Mouse (Mus musculus): Measurements from ENCODE around the gene Sorcs3. TPM values are rescaled to one million over a fixed set of nuclear protein-coding genes. Genes with fewer than 3 reads are reported as not detected.

The Sorcs3 gene
- 0.05 TPM for polyA plus RNA-seq (2021)

DNA sequence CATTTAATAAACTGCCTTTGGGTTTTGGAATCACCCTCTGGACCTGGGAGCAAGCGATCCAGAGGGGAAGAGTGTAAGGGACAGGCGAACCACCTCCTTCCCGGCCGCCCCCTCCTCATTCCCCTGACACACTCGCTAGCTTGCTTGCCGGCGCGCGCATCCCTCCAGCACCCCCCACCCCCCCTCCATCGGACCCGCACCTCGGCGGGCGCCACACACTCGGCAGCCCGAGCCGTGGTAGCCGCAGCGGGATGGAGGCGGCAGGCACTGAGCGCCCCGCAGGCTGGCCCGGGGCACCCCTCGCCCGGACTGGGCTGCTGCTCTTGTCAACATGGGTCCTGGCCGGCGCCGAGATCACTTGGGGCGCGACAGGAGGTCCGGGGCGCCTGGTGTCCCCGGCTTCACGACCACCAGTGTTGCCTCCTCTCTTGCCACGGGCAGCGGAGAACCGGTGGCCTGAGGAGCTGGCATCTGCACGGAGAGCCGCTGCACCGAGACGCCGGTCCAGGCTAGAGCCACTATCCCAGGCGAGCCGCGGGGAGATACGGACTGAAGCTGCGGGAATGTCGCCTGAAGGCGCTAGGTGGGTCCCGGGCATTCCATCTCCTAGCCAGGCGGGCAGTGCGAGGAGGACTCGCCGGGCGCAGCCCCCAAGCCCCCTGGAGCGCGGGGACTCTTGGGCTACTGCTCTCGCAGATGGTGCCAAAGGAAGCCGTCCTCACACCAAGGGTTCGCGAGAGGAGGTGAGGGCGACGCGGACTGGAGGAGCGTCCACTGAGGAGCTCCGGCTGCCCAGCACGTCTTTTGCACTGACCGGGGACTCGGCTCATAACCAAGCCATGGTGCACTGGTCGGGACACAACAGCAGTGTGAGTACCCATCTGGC, at the start of gene Sorcs3:
Gene Sorcs3 (plus strand): TSS at position 97 of the 886 bp plus-strand sequence.
- CTCF ChIA-PET = no interaction called here
- H3K27me3 ChIP-seq = peaks cover 6% of the 10 kb centered on the region
- DNase-seq (ENCODE audit: low read depth, low spot score) = no peak
- in situ Hi-C loops (cut with MboI; ENCODE audit: low pct_unique_long_range_greater_than_20kb) = no loop called here
- TF ChIP-seq CTCF (IDR thresholded peaks at IDR 0.05) = no peak
- no peak for ATAC-seq
- POLR2A ChIA-PET = no interaction called here

DNA sequence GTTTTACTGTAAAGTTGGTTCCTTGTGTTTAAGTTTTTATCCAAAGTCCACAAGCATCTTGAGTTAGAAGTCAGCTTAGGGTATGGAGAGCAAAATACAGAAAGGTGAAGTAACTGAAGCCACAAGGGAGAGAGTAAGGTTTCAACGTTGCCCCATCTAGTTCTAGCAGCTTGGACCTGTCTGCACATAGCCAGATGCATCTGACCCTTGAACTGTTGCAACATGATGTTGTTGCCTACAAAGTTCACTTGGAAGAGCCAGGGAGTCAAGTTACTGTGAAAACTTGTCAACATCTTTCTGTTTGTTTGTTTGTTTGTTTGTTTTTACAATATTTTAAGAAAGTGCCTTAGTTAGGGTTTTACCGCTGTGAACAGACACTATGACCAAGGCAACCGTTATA, 40.5 kb upstream of the Sorcs3 start:
- in situ Hi-C loops (cut with MboI; ENCODE audit: low pct_unique_long_range_greater_than_20kb) = no loop called here
- CTCF ChIA-PET = no interaction called here

DNA sequence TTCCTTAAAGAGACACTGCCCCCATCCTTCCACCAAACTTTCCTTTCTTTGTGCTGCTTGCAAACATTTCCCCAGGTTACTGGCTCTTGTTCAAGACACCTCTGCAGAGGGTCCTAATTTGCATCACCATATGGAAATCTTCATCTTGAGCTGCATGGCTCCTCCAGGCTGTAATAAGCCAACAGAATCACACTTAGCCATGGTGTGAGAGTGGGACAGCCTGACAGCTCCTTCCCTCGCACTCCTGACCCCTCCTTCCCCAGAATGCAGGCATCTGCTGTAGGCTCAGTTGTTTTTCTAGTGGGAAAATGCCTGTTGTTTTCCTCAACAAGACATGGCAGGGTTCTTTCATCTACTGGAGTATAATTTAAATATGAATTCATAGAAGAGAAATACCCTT, 38.7 kb upstream of the Sorcs3 start:
- ChIA-PET CTCF (no interaction called here), POLR2A (no interaction called here)
- no peak for TF ChIP-seq CTCF (IDR thresholded peaks at IDR 0.05)
- in situ Hi-C loops (cut with MboI; ENCODE audit: low pct_unique_long_range_greater_than_20kb) = no loop called here
- ATAC-seq (no peak), DNase-seq (ENCODE audit: low read depth, low spot score) (no peak)
- no peaks in the 10 kb centered on the region for H3K27me3 ChIP-seq

More for the DNA sequence above, 40.5 kb upstream of the Sorcs3 start:
- ATAC-seq (no peak), DNase-seq (ENCODE audit: low read depth, low spot score) (no peak)
- no peak for TF ChIP-seq CTCF (IDR thresholded peaks at IDR 0.05)
- POLR2A ChIA-PET = no interaction called here
- H3K27me3 ChIP-seq = no peaks in the 10 kb centered on the region

DNA sequence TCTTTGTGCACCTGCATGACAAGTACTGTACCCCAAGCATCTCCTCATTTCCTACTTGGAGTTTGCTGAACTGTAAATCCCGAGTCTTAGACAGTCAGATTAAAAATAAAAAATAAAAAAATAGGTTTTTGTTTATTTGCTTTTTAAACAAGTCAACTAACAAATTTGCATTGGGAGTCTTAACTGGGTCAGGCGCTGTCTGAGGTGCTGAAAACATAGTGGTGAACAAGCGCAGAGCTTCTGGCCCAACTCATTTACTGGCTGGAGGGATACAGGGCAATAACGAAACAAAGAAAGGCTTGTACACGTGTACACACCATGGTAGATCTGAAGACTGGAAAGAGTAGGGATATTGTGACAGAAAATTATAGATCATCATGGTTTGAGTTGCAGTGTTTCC, 37.5 kb upstream of the Sorcs3 start:
- ATAC-seq (no peak), DNase-seq (ENCODE audit: low read depth, low spot score) (no peak)
- in situ Hi-C loops (cut with MboI; ENCODE audit: low pct_unique_long_range_greater_than_20kb) = no loop called here
- CTCF ChIA-PET = no interaction called here
- POLR2A ChIA-PET = no interaction called here
- no peak for TF ChIP-seq CTCF (IDR thresholded peaks at IDR 0.05)
- no peaks in the 10 kb centered on the region for H3K27me3 ChIP-seq

DNA sequence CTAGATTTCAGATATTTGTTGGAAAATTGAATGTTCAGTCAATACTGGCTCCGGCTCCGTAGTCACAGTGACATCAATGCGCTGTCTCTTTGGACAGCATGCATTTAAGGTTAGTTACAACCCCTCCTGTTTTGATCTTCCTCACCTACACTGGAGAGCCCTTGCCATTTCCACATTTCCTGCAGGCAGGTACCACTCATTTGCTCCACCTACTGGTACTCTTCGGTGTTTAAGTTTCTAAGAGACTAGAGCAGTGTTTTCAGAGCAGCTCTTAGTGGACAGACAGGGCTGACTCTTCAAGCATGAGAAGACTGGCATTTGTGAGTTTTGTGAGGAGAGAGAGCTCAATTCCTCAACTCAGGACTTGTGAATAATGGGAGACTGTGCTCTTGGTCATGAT, 31.1 kb upstream of the Sorcs3 start:
- CTCF ChIA-PET = no interaction called here
- no peak for DNase-seq (ENCODE audit: low read depth, low spot score)

DNA sequence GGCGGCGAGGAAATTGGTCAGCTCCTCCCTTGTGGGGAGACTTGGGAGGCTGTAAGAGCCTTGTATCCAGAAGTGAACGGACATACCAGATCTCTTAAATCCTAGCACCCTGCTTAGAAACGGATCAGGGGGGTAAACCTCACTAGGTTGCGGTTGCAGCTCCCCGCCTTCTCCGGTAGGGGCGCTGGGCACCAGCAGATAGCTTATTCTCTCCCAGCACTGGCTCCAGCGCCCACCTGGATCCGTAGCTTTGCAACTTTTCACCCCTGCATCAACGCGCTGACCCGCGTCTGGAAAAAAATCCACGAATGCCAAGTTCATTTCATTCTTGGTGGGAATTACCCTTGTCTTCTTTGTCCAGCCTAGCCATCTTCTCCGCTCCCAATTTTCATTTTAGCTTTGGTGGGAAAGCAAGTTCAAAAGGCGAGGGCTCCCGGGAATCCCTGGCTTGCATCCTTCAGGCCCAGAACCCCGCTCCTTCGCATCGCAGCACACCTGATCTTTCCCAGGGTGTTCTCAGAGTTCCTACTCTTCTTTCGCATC, 1.8 kb upstream of the Sorcs3 start:
- DNase-seq (ENCODE audit: low read depth, low spot score) (no peak), ATAC-seq (no peak)
- ChIA-PET POLR2A (no interaction called here), CTCF (no interaction called here)
- TF ChIP-seq CTCF (IDR thresholded peaks at IDR 0.05) = no peak
- peaks cover 6% of the 10 kb centered on the region for H3K27me3 ChIP-seq
- in situ Hi-C loops (cut with MboI; ENCODE audit: low pct_unique_long_range_greater_than_20kb) = no loop called here

More for the DNA sequence above, 31.1 kb upstream of the Sorcs3 start:
- in situ Hi-C loops (cut with MboI; ENCODE audit: low pct_unique_long_range_greater_than_20kb) = no loop called here
- POLR2A ChIA-PET = no interaction called here
- TF ChIP-seq CTCF (IDR thresholded peaks at IDR 0.05) = no peak
- H3K27me3 ChIP-seq = no peaks in the 10 kb centered on the region
- ATAC-seq = no peak

DNA sequence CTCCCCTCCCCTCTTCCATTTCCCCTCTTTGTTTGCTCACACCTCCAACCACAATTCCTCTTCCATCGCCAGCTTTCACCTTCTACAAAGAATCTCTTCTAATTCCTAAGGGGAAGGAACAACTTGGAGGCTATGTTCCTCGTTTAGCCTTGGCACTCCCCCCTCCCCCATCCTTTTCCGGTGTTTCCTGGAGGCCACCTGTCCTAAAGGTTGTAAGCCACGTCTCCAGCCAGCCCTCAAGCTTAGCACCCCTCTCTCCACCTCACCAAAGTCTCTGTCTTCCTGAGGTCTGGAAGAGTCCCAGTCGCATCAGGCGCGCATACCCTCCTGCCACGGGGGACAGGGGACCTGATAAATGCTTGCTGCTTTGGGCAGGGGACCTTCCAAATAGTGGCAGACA, 1.3 kb upstream of the Sorcs3 start:
- H3K27me3 ChIP-seq = peaks cover 6% of the 10 kb centered on the region
- TF ChIP-seq CTCF (IDR thresholded peaks at IDR 0.05) = no peak
- POLR2A ChIA-PET = no interaction called here
- DNase-seq (ENCODE audit: low read depth, low spot score) (no peak), ATAC-seq (no peak)
- in situ Hi-C loops (cut with MboI; ENCODE audit: low pct_unique_long_range_greater_than_20kb) = no loop called here
- CTCF ChIA-PET = no interaction called here

DNA sequence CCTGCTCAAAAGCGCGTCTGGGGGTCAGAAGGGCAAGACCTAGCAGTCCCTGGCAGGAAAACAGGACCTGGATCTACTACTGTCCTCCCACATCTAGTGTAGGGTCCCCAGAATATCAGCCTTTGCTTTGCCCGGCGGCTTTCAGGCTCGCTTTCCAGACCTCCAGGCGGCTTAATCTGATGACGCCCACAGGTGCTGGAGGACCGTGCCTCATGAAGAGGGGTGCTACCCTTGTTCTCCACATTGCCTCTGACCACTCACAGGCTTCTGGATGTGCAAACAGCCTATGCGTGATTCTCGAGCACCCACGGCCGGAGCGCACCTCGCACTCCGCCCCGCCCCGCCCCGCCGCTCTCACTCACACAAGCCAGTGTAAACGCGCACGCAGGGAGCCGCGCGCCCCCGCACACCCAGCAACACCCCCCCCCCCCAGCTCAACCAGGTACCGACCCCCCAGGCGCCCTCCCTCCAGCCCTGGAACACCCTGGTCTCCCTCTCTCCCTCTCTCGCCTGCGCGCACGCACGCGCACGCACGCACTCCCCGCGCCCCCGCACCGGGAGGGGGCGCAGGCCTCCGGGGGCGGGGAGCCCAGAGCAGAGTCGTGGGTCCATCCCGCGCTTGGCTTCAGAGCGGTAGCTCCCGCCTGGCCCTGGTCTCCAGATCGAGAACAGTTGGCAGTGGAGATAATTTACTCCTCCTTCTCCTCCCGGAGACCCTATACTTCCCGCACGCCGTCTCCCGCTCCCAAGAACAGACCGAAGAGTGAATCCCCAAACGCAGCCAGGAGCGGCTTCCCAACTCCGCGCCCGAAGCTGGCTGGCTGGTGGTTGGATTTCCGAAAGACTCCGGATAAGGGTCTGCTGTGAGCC, 698 bp upstream of the Sorcs3 start:
- no peak for TF ChIP-seq CTCF (IDR thresholded peaks at IDR 0.05)
- POLR2A ChIA-PET = no interaction called here
- DNase-seq (ENCODE audit: low read depth, low spot score) = no peak
- ATAC-seq = no peak
- H3K27me3 ChIP-seq = peaks cover 6% of the 10 kb centered on the region
- in situ Hi-C loops (cut with MboI; ENCODE audit: low pct_unique_long_range_greater_than_20kb) = no loop called here
- CTCF ChIA-PET = no interaction called here

DNA sequence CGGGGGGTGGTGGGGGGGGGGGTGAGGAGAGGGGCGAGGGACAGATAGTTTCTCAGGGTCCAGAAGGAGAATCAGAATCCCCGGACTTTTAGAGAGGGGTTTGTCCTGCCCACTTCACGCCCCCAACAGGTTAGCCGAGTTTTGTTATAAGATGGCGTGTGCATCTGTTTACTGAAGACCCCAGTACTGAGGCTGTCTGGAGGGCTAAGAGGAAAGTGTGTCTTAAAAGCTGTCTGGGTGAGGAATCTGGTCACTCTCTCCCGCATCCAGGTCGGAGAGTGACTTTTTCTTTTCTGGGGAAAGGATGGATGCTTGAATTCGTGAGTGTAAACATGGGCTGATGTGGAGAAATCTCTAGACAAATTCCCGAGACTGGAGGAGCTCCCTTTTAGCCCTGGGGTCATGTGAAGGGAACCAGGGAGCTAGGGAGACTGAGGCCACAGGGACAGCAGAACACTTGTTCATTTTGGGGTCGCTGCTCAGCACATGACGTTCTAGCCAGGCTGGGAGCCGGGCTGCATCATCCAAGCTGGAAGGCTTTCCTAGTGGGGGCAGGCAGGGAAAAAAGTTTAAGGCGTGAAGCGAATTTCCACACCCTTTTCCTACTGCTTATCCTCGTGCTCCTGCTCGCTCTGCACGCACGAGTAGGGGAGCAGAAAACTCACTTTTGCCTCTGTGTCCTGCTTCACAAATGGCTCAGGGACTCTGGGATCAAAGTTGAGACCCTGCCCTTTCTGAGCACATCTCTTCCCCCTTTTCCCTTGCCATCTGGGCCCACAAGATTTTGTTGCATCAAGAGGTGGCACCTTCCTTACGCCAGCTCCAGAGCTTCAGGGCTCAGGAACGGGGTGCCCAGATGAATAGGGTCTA, 1.3 kb downstream of the Sorcs3 start:
- ChIA-PET CTCF (no interaction called here), POLR2A (no interaction called here)
- in situ Hi-C loops (cut with MboI; ENCODE audit: low pct_unique_long_range_greater_than_20kb) = no loop called here
- DNase-seq (ENCODE audit: low read depth, low spot score) (no peak), ATAC-seq (no peak)
- peaks cover 6% of the 10 kb centered on the region for H3K27me3 ChIP-seq
- no peak for TF ChIP-seq CTCF (IDR thresholded peaks at IDR 0.05)

DNA sequence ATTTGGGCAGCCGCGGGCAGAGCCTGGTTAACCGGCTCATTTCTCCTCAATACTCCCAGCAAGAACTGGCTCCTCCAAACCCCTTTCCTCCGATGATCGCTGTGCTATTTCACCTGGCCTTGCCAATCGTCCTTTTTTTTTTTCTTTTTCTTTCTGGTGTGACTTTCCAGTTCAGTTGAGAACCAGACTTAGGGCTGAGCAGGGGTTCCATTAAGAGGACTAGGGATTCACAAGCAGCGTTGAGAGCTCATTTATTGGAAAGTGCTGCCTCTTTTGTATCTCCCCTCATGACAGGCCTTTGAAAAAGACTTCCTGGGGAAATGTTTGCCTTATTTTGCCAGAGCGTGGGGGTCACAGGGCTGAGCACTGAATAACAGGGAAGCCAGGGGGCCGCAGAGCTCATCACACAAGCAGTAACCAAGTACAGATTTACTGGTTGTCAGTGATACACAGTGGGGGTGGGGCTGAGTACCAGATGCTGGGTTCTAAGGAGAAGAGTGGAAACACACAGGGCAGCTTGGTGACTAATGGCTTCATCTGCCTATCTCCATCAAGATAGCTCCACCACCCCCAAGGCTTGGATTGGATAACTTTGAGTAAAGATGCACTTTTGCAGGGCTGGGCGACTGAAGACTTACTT, 2.0 kb downstream of the Sorcs3 start:
- DNase-seq (ENCODE audit: low read depth, low spot score) (no peak), ATAC-seq (no peak)
- in situ Hi-C loops (cut with MboI; ENCODE audit: low pct_unique_long_range_greater_than_20kb) = no loop called here
- ChIA-PET CTCF (no interaction called here), POLR2A (interaction anchor here (0.7 kb wide), 1 partner anchor 77 kb away, joined by 5 read pairs; no protein-coding TSS in a partner anchor)
- H3K27me3 ChIP-seq = peaks cover 6% of the 10 kb centered on the region
- no peak for TF ChIP-seq CTCF (IDR thresholded peaks at IDR 0.05)
